Mouse (Mus musculus) gastrocnemius, adult 8-10 months (tissue): Measurements from ENCODE around the gene Olfr248. TPM values are rescaled to one million over a fixed set of nuclear protein-coding genes. Genes with fewer than 3 reads are reported as not detected.
"Not testable (repeated sequence)": the region's sequence is repeated elsewhere in the genome, so short reads cannot be mapped to it uniquely, and the experiment has no call there.

Experiments
- DNase-seq, 2 experiments: peaks; one replicate each; pipeline ENCODE4 v3.0.0; 2022; ENCODE audit warnings: low spot score in 2 of 2
- total RNA-seq, 4 experiments: library from RNA; stranded (reverse); gene quantifications; 2 replicates each; pipeline ENCODE4 v1.2.4; 2022

Olfr248 gene
- total RNA-seq: not detected

DNA sequence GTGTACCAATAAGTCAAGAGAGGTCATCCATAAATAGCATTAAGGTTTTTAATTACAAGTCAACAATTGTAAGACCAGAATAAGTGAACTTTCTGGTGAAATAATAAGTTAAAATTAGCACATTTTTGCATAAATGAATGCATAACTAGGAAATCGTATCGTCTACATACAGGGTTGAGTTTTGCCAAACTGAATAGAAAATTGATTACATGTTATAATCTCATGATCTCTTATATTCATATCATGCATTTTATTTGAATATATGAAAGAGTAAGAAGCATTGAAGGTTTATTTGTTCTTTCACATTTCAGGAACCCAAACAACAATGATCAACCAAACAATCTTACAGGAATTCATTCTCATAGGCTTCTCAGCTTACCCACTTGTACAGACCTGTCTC is at the start of gene Olfr248:
Olfr248 (plus strand) TSS at position 301 of the 400 bp plus-strand sequence.
- DNase-seq: no peak

DNA sequence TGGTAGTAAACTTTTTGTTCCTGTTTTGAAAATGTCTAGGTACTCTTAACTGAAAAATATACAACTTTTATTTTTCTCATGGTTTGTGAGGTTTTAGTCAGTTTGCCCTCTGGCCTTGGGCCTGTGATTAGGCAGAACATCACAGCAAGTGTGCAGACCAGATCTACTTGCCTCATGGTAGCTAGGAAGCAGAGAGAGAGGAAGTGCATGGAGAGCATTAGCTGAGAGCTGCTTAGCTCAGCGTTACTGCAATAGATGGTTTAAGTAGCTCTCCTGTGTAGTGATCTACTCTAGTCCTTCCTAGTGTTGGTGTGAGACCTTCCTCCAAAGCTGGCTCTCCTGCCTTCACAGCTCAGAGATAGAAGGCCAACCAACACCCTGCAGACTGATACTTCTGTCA is 37.2 kb upstream of the Olfr248 start:
- not testable (repeated sequence) for DNase-seq

DNA sequence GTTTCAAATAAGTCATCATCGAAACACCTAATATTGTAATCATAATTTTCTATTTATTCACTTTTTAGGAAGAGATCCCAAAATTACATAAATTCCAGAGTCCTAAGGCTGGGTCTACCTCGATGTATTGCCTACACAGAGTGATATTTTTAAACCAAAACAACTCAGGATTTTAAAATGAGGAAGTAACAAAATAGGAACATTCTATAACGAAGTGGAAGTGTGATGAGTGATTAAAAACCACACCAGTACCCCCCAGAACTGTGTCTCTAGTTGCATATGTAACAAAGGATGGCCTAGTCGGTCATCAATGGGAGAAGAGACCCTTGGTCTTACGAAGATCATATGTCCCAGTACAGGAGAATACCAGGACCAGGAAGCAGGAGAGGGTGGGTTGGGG is 36.2 kb upstream of the Olfr248 start:
- no peak for DNase-seq

DNA sequence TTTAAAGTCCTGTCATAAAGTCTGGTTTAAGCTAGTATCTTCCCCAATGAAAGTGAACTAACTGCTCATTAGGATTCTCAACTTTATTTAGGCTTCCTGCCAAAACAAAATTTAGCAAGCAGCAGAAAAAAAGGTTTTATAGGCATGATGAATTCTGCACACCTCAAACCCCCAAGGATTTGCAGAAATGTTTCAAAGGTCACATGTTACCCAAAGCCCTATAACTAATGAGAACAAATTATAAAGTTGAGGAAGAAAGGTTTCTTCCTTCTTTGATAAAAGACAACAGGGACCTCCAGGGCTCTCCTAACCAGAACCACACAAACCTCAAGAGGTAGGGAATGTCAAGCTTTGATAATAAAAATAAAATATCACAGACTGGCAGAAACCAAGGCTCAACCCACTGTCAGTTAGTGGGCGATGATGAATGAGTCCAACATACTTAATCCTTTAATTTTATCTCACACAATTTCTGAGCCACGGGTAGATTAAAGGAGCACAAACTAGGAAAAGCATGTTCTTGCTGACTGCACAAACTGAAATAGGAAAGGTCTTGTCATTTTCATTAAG is 25.9 kb upstream of the Olfr248 start, which contains the start of gene Olfr417:
Olfr417 (plus strand) TSS at position 241 of the 570 bp plus-strand sequence.
- no peak for DNase-seq

DNA sequence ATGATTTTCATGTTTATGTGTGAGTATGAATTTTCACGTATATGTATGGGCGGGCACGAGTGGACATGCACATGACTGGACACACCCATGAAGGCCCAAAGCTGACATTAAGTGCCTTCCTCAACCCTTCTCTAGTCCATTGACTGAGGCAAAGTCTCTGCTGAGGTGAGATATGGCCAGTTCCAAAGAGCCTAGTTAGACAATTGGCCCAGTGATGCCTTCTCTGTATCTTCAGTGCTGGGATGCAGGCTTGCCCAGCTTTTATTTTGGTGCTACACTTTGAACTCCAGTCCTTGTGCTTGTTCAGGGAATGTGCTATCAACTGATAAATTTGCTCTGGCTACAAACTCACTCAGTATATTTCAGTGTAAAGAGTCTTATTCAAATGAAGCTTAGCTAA is 17.0 kb upstream of the Olfr248 start:
- DNase-seq: no peak

DNA sequence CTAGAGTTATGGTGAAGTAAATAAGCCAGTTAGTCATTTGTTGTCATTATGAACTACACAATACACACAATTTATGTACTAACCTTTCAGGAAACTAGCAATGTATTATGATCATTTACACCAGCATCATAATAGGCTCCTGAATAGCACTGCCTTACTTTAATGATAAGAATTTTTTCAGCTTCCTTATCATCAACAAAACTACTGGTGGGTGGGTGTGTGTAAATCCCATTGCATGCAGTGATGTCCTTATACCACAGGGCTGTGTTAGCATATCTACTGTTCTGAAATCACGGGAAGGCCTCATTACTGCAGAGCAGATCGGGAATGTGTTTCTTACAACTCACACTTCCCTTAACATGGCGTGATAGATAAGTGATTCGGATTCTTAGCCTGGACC is 32.1 kb downstream of the Olfr248 start:
- no peak for DNase-seq

DNA sequence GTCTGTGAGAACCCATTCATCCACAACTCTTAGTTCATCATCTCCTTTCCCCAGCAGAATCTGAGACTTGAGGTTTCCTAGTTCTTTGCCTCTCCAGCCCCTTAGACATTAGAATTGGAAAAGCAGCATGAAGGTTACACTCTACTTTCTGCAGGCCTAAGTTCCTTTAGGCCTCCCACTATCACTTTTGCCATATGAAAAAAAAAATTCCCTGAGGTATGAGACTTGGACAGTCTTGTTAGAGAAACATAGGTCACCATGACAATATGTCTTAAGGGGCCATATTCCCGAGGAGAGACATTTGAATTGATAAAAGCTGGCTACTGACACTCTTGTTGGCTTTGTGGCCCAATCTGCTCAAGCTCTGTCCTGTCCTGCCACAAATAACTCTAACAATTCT is 32.9 kb downstream of the Olfr248 start, which contains the start of gene Olfr414:
Olfr414 (plus strand) TSS at position 301 of the 400 bp plus-strand sequence.
- DNase-seq: no peak

DNA sequence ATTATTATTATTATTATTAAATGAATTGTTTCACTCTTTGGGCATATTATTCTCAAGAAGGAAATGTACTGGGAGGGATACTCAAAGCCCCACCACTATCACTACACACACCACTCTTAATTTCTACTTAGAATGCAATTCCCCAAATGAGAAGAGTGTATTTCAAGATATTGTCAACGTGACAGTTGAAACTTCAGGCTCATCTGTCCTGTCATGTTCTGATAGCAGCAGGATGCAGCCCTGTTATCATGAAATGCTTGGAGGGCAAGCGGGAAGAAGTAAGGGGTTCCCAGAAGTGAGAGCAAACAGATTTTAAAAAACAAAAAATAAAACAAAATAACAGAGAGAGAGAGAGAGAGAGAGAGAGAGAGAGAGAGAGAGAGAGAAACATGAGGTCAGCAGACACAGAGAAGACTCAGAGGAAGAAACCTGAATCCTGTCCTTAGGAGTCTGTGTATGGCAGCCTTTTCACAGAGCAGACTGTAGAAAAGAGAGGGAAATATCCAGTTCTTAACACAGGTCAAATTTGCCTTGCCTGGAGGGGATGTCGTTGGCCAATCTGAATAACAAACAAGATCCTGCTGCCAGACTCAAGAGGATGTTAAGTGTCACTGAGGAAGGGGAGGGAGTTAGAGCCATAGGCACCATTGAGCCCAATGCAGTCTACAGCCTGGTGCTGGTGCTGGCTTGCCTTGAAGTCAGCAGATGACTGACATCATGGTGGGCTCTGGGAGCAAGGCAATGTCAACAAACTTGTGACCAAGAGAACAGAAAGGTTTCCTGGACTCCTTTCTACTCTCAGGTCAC is 35.5 kb downstream of the Olfr248 start:
- no peak for DNase-seq

DNA sequence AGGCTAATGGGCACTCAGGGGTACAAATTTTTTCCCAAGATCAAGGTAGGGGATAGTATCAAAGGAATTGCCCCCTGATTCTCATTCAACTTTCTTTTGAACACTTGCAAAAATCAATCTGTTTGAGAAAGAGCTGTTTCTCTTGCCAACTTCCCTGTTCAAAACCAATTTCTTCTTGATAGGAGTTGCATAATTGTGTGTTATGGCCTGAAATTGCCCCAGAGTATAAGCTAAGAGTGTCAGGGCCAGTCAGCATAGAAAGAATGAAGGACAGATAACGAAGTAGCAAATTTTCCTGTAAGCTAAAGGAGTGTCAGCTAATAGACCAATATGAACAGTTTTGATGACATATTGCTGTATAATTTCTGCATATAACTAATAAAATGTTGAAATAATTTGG is 36.6 kb downstream of the Olfr248 start:
- DNase-seq: no peak

DNA sequence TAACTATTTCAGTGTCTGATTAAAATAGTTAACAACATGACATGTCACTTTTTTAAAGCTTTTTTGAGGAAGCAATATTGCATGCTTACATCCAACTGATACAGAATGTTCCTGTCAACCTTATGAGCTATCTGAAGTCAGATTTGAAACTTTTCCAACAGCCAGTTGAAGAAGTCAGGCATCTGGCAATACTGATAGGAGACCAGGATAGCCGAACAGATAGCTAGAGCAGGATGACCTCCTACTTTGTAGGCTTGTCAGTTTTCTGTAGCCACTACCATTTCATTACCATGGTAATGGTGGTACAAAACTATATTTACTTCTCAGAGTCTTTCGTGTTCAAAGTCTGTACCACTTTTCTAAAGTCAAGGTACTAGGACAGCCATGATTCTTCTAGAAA is 37.6 kb downstream of the Olfr248 start:
- no peak for DNase-seq

DNA sequence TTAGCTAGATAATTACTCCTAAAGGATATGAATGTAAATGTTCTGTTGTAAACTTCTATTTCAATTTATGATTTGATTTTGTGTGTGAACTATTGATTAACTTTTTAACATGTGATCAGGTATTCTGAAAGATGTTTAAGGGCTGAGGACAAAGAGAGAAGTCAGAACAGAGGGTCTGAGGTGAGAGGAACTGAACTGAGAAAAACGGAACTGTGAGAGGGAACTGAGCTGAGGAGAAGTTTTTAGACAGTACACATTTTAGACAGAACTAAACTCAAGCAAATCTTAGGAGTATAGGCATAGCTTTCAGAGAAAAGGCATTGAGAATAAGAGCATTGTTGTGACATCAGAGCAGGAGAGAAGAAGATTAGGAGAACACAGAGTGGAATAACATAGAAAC is 43.3 kb downstream of the Olfr248 start:
- no peak for DNase-seq

Other genes starting within 250 kb of the Olfr248 start
- gene Olfr420, start 235.4 kb upstream of the Olfr248 start, total RNA-seq: not detected
- gene Spta1, start 218.3 kb upstream of the Olfr248 start, total RNA-seq: under 1 TPM in 1 of 4 experiments, not detected in 3; 0.05 TPM
- not detected for gene Olfr419, start 139.0 kb upstream of the Olfr248 start, total RNA-seq
- not detected for gene Mptx1, start 60.5 kb upstream of the Olfr248 start, total RNA-seq
- gene Olfr417, start 25.9 kb upstream of the Olfr248 start, total RNA-seq: not detected
- not detected for gene Olfr414, start 33.0 kb downstream of the Olfr248 start, total RNA-seq
- gene Olfr220, start 51.0 kb downstream of the Olfr248 start, total RNA-seq: not detected
- under 1 TPM; 0.07 to 0.46 (median 0.31) TPM for gene Fmn2, start 110.8 kb downstream of the Olfr248 start, total RNA-seq